Mouse (Mus musculus) stomach, postnatal 0 days (tissue): Measurements from ENCODE around the gene Mkln1. TPM values are rescaled to one million over a fixed set of nuclear protein-coding genes. Genes with fewer than 3 reads are reported as not detected.

Source experiments
- ATAC-seq: fragments of 200-750 bp; cut with Nextera tagmentation; 2 replicates; pipeline ENCODE4 v1.8.0; 2017; ENCODE audit not compliant: low FRiP score, low TSS enrichment
- DNase-seq: peaks from one replicate; pipeline ENCODE4 v3.0.0-alpha.2; 2016; ENCODE audit warnings: low spot score
- H3K27ac ChIP-seq: fragments of 300-500 bp; sonication (generic); replicated peaks from 2 replicates; pipeline ENCODE4 v1.5.1; 2014; ENCODE audit warnings: mild to moderate bottlenecking, control low read depth
- H3K27me3 ChIP-seq: fragments of 300-500 bp; sonication (generic); 2 replicates; pipeline ENCODE4 v1.6.1; 2014; ENCODE audit warnings: low read length; ENCODE audit not compliant: control insufficient read depth, insufficient read depth
- H3K36me3 ChIP-seq: fragments of 300-500 bp; sonication (generic); 2 replicates; pipeline ENCODE4 v1.6.1; 2014; ENCODE audit warnings: low read length, mixed read lengths; ENCODE audit not compliant: control insufficient read depth, insufficient read depth
- H3K4me1 ChIP-seq: fragments of 300-500 bp; sonication (generic); replicated peaks from 2 replicates; pipeline ENCODE4 v1.6.1; 2014; ENCODE audit warnings: antibody characterized with exemption; ENCODE audit not compliant: control insufficient read depth, insufficient read depth
- H3K4me2 ChIP-seq: fragments of 300-500 bp; sonication (generic); replicated peaks from 2 replicates; pipeline ENCODE4 v1.6.1; 2014; ENCODE audit warnings: low read depth, mild to moderate bottlenecking, control low read depth, moderate library complexity
- H3K4me3 ChIP-seq: fragments of 300-500 bp; sonication (generic); 2 replicates; pipeline ENCODE4 v1.5.1; 2014; ENCODE audit warnings: low read depth, low read length, control low read depth
- H3K9ac ChIP-seq: fragments of 300-500 bp; sonication (generic); 2 replicates; pipeline ENCODE4 v1.6.1; 2014; ENCODE audit warnings: mild to moderate bottlenecking, low read length, control low read depth, mixed read lengths
- H3K9me3 ChIP-seq: fragments of 300-500 bp; sonication (generic); 2 replicates; pipeline ENCODE4 v1.6.1; 2016; ENCODE audit warnings: low read length; ENCODE audit not compliant: control insufficient read depth
- CTCF ChIP-seq: IDR thresholded peaks from 2 replicates; pipeline ENCODE4 v1.5.1; 2016; ENCODE audit warnings: antibody characterized with exemption, low read depth, mild to moderate bottlenecking, moderate library complexity
- EP300 ChIP-seq: optimal IDR thresholded peaks from 2 replicates; pipeline ENCODE3; 2016; ENCODE audit warnings: antibody characterized with exemption
- WGBS: fragments of 180-500 bp; shearing (Covaris S2); extraction: QIAGEN DNeasy Blood & Tissue Kit; methylation state at CpG from one replicate; pipeline ENCODE4 v1.1.7; 2014; 5-methylcytosine and 5-hydroxymethylcytosine counted together
- polyA plus RNA-seq: library from polyadenylated mRNA; unstranded; fragments of >200 nt; fragmentation: Nextera tagmentation; extraction: Ambion mirVana; gene quantifications from 2 replicates; pipeline ENCODE4 v1.2.1, GENCODE M21; 2015

Gene Mkln1
- polyA plus RNA-seq, 1 experiment from 2014 or later, result 108 TPM

- Histone ChIP-seq H3K9me3 (no peaks in the 10 kb centered on the region), H3K4me2 (no peak overlapping the region), H3K27me3 (no peaks in the 10 kb centered on the region), H3K9ac (no peak overlapping the region), H3K36me3 (no peaks in the 10 kb centered on the region), H3K4me3 (no peak overlapping the region), H3K4me1 (no peaks in the 10 kb centered on the region), H3K27ac (no peak overlapping the region)
- 67% methylated on average over 5 of the region's 5 CpGs for WGBS
- no peak for TF ChIP-seq EP300
- no peak for TF ChIP-seq CTCF
- no peak for DNase-seq
- no peak for ATAC-seq
These were observed 124.5 kb downstream of the Mkln1 start for GRCm38 (mm10) chr6:31523039-31523438.

GRCm38 (mm10) chr6:31523657-31524056, 125.1 kb downstream of the Mkln1 start:
- WGBS, result 86% methylated on average over 4 of the region's 4 CpGs
- H3K4me3 ChIP-seq, result no peak overlapping the region
- no peak overlapping the region for H3K27ac ChIP-seq
- H3K27me3 ChIP-seq, result no peaks in the 10 kb centered on the region
- TF ChIP-seq CTCF (no peak), EP300 (no peak)
- no peak overlapping the region for H3K9ac ChIP-seq
- no peak for DNase-seq
- H3K9me3 ChIP-seq, result no peaks in the 10 kb centered on the region
- H3K36me3 ChIP-seq, result no peaks in the 10 kb centered on the region
- H3K4me2 ChIP-seq, result no peak overlapping the region
- ATAC-seq, result no peak
- no peaks in the 10 kb centered on the region for H3K4me1 ChIP-seq

GRCm38 (mm10) chr6:31524121-31524520, 125.6 kb downstream of the Mkln1 start:
- Histone ChIP-seq H3K27ac (no peak overlapping the region), H3K36me3 (no peaks in the 10 kb centered on the region), H3K9me3 (no peaks in the 10 kb centered on the region), H3K9ac (no peak overlapping the region), H3K4me2 (no peak overlapping the region), H3K4me3 (no peak overlapping the region), H3K4me1 (no peaks in the 10 kb centered on the region), H3K27me3 (no peaks in the 10 kb centered on the region)
- TF ChIP-seq CTCF (no peak), EP300 (no peak)
- 87% methylated on average over 13 of the region's 13 CpGs for WGBS
- no peak for DNase-seq
- ATAC-seq, result no peak

DNA sequence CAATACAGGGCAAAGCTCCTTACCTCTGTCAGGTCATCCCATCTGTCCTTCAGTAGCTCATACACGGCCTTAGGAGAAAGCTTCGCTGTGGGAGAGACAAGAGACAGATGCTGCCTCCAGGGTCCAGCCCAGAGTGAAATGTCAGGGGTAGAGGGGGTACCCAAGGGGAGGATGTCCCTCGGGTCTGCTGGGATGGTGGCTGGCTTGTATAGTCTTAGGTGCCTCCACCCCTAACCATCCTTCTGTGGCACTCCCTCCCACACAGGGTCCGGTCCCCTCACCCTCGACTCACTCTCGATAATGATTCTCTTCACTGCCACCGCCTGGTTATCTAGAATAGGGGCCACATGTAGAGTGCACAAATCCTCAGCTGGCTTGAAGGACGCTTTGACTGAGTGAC, 126.1 kb downstream of the Mkln1 start:
- no peak for TF ChIP-seq EP300
- TF ChIP-seq CTCF, result no peak
- Histone ChIP-seq H3K36me3 (no peaks in the 10 kb centered on the region), H3K4me1 (no peaks in the 10 kb centered on the region), H3K4me3 (no peak overlapping the region), H3K27me3 (no peaks in the 10 kb centered on the region), H3K4me2 (no peak overlapping the region), H3K27ac (no peak overlapping the region), H3K9me3 (no peaks in the 10 kb centered on the region), H3K9ac (no peak overlapping the region)
- ATAC-seq (no peak), DNase-seq (no peak)
- WGBS, result 88% methylated on average over 8 of the region's 8 CpGs

DNA sequence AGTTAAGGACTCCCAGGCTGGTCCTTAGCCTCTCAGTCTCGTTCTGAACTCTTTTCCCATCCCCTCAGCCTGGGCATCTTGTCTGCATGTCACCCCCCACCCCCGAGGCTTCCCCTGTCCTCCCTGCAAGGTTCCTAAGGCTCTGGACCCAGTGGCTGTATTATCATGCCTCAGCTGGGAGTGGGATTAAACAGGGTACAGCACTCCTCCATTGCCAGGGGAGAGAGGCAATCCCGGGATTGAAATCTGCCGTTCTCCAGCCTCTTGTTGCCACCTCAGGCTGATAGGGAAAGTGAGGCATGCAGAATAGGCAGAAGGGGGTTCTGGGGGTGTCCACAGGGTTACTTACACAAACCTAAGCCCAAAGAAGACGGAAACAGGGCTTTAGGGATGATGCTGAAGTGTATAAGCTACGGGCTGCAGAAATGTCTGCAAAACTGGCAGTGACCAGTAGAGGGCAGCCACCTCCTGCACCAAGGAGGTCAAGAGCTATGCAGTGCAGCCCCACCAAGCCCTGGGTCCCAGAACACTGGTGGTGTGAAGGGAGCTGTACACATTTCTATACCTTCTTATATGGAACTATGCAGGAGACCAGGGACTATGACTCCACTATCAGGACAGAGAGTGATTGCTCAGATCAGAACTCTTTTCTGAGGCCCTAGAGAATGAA, 126.8 kb downstream of the Mkln1 start:
- ATAC-seq (peak; percentile 35; the same call in 1 of the 2 replicates), DNase-seq (peak; percentile 76)
- 70% methylated on average over 6 of the region's 6 CpGs for WGBS

GRCm38 (mm10) chr6:31526929-31527328, 128.4 kb downstream of the Mkln1 start:
- Histone ChIP-seq H3K27ac (no peak overlapping the region), H3K9ac (no peak overlapping the region), H3K9me3 (no peaks in the 10 kb centered on the region), H3K4me3 (no peak overlapping the region), H3K4me1 (no peaks in the 10 kb centered on the region), H3K36me3 (no peaks in the 10 kb centered on the region), H3K27me3 (no peaks in the 10 kb centered on the region), H3K4me2 (no peak overlapping the region)
- ATAC-seq (no peak), DNase-seq (no peak)
- WGBS, result 68% methylated on average over 5 of the region's 5 CpGs
- TF ChIP-seq EP300 (no peak), CTCF (no peak)

More for the DNA sequence above, 126.8 kb downstream of the Mkln1 start:
- Histone ChIP-seq H3K4me1 (no peaks in the 10 kb centered on the region), H3K9ac (no peak overlapping the region), H3K9me3 (no peaks in the 10 kb centered on the region), H3K4me3 (no peak overlapping the region), H3K4me2 (no peak overlapping the region), H3K36me3 (no peaks in the 10 kb centered on the region), H3K27me3 (no peaks in the 10 kb centered on the region), H3K27ac (no peak overlapping the region)
- no peak for TF ChIP-seq EP300
- TF ChIP-seq CTCF, result peak; percentile 93
